Mouse (Mus musculus) erythroblast, embryonic 14.5 days (primary cell): ENCODE data around the gene Grhl3.

Experiments used
- GATA1 ChIP-seq: IDR thresholded peaks from 2 replicates; pipeline ENCODE4 v1.6.1; 2012; ENCODE audit warnings: low read length, inconsistent platforms, mixed read lengths
- TAL1 ChIP-seq: IDR thresholded peaks from 3 replicates; pipeline ENCODE4 v1.6.1; 2012; ENCODE audit warnings: low read length, inconsistent platforms, mixed read lengths

GRCm38 (mm10) chr4:135606271-135606670 is 32.8 kb upstream of the Grhl3 start:
- no peak for TF ChIP-seq TAL1
- no peak for TF ChIP-seq GATA1
